Mouse (Mus musculus) hindbrain, postnatal 0 days (tissue): ENCODE results near the gene Castor1. TPM values are rescaled to one million over a fixed set of nuclear protein-coding genes. Genes with fewer than 3 reads are reported as not detected.

Experiments used
- ATAC-seq: fragments of 200-750 bp; cut with Nextera tagmentation; 2 replicates; pipeline ENCODE4 v1.8.0; 2017; ENCODE audit warnings: mild to moderate bottlenecking, moderate TSS enrichment, moderate library complexity
- DNase-seq: peaks from one replicate; pipeline ENCODE4 v3.0.0-alpha.2; 2015; ENCODE audit warnings: low spot score
- H3K27ac ChIP-seq: fragments of 300-500 bp; sonication (generic); 2 replicates; pipeline ENCODE4 v1.5.1; 2014; ENCODE audit warnings: mild to moderate bottlenecking
- H3K27me3 ChIP-seq: fragments of 300-500 bp; sonication (generic); 2 replicates; pipeline ENCODE4 v1.6.1; 2014; ENCODE audit warnings: low read length, mixed read lengths; ENCODE audit not compliant: insufficient read depth
- H3K36me3 ChIP-seq: fragments of 300-500 bp; sonication (generic); 2 replicates; pipeline ENCODE4 v1.6.1; 2014; ENCODE audit warnings: low read length, mixed read lengths; ENCODE audit not compliant: insufficient read depth
- H3K4me1 ChIP-seq: fragments of 300-500 bp; sonication (generic); 2 replicates; pipeline ENCODE4 v1.6.1; 2014; ENCODE audit warnings: antibody characterized with exemption, low read length, mixed read lengths; ENCODE audit not compliant: insufficient read depth
- H3K4me2 ChIP-seq: fragments of 300-500 bp; sonication (generic); 2 replicates; pipeline ENCODE4 v1.6.1; 2014; ENCODE audit warnings: low read depth, mild to moderate bottlenecking, low read length, moderate library complexity, mixed read lengths
- H3K4me3 ChIP-seq: fragments of 300-500 bp; sonication (generic); 2 replicates; pipeline ENCODE4 v1.5.1; 2014; ENCODE audit warnings: low read length
- H3K9ac ChIP-seq: fragments of 300-500 bp; sonication (generic); replicated peaks from 2 replicates; pipeline ENCODE4 v1.6.1; 2014; ENCODE audit warnings: mild to moderate bottlenecking, low read length, moderate library complexity, mixed read lengths
- H3K9me3 ChIP-seq: fragments of 300-500 bp; sonication (generic); 2 replicates; pipeline ENCODE4 v1.6.1; 2016; ENCODE audit warnings: low read length, mixed read lengths
- CTCF ChIP-seq: IDR thresholded peaks from 2 replicates; pipeline ENCODE4 v1.5.1; 2016; ENCODE audit warnings: antibody characterized with exemption, control low read depth, low read depth
- WGBS: fragments of 180-500 bp; shearing (Covaris S2); extraction: QIAGEN DNeasy Blood & Tissue Kit; methylation state at CpG from one replicate; pipeline ENCODE4 v1.1.7; 2014; 5-methylcytosine and 5-hydroxymethylcytosine counted together
- polyA plus RNA-seq: library from polyadenylated mRNA; unstranded; fragments of >200 nt; fragmentation: Nextera tagmentation; extraction: Ambion mirVana; gene quantifications from 2 replicates; pipeline ENCODE4 v1.2.1, GENCODE M21; 2015
- total RNA-seq: library from RNA; depleted of rRNA; stranded (reverse); fragments of >200 nt; gene quantifications from 2 replicates; pipeline ENCODE4 v1.2.3, GENCODE M21; 2014

Gene Castor1
- total and polyA plus RNA-seq, 2 experiments from 2014 or later: 10.6 to 20.6 TPM

DNA sequence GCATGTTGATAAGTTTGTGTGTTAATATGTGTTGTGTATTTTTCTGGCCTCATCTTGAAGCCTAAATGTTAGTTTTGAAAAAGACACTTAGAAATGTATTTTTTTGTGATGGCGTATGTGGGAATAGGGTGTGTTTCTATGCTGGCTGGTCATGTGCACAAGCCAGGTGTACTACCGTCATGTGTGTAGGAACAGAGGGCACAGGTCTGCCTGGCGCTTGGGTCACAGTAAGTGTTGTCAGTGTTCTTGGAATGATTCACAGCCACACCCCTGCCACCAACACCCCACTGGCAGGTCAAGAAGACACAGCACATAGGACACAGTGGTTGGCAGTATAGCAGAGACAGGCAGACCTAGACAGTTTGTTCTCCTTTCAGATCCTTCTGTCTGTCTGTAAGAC lies 31.1 kb downstream of the Castor1 start:
- Histone ChIP-seq H3K4me2 (no peak overlapping the region), H3K4me1 (no peaks in the 10 kb centered on the region), H3K36me3 (no peaks in the 10 kb centered on the region), H3K4me3 (no peak overlapping the region), H3K9ac (no peak overlapping the region), H3K27me3 (no peaks in the 10 kb centered on the region), H3K9me3 (no peaks in the 10 kb centered on the region), H3K27ac (no peak overlapping the region)
- WGBS: 93% methylated on average over 3 of the region's 3 CpGs
- no peak for DNase-seq
- no peak for TF ChIP-seq CTCF
- no peak for ATAC-seq

- no peak overlapping the region for H3K27ac ChIP-seq
- ATAC-seq: no peak
Measured at GRCm38 (mm10) chr11:4250290-4250689, 32.3 kb downstream of the Castor1 start.

GRCm38 (mm10) chr11:4251376-4251775 lies 33.4 kb downstream of the Castor1 start:
- H3K27ac ChIP-seq: no peak overlapping the region
- H3K27me3 ChIP-seq: no peaks in the 10 kb centered on the region
- no peaks in the 10 kb centered on the region for H3K36me3 ChIP-seq
- no peaks in the 10 kb centered on the region for H3K4me1 ChIP-seq
- TF ChIP-seq CTCF: no peak
- H3K4me3 ChIP-seq: no peak overlapping the region
- H3K4me2 ChIP-seq: no peak overlapping the region
- no peak overlapping the region for H3K9ac ChIP-seq
- no peaks in the 10 kb centered on the region for H3K9me3 ChIP-seq
- WGBS: 75% methylated on average over 3 of the region's 3 CpGs
- DNase-seq (no peak), ATAC-seq (no peak)

More at GRCm38 (mm10) chr11:4250290-4250689, 32.3 kb downstream of the Castor1 start:
- no peak for DNase-seq
- Histone ChIP-seq H3K4me2 (no peak overlapping the region), H3K9me3 (no peaks in the 10 kb centered on the region), H3K27me3 (no peaks in the 10 kb centered on the region), H3K36me3 (no peaks in the 10 kb centered on the region), H3K9ac (no peak overlapping the region), H3K4me3 (no peak overlapping the region), H3K4me1 (no peaks in the 10 kb centered on the region)
- TF ChIP-seq CTCF: no peak
- 70% methylated on average over 7 of the region's 7 CpGs for WGBS

- Histone ChIP-seq H3K27ac (no peak overlapping the region), H3K4me2 (no peak overlapping the region), H3K4me1 (no peaks in the 10 kb centered on the region), H3K4me3 (no peak overlapping the region), H3K9ac (no peak overlapping the region), H3K36me3 (no peaks in the 10 kb centered on the region), H3K27me3 (no peaks in the 10 kb centered on the region), H3K9me3 (no peaks in the 10 kb centered on the region)
- no peak for ATAC-seq
- no peak for DNase-seq
- 70% methylated on average over 2 of the region's 2 CpGs for WGBS
- no peak for TF ChIP-seq CTCF
Measured at GRCm38 (mm10) chr11:4252886-4253285, 34.9 kb downstream of the Castor1 start.

- WGBS: 64% methylated on average over 11 of the region's 11 CpGs
Measured at GRCm38 (mm10) chr11:4256846-4257607, 39.0 kb downstream of the Castor1 start, which contains the start of gene Lif. Gene Lif, plus strand, starts transcription at chr11:4257557.

DNA sequence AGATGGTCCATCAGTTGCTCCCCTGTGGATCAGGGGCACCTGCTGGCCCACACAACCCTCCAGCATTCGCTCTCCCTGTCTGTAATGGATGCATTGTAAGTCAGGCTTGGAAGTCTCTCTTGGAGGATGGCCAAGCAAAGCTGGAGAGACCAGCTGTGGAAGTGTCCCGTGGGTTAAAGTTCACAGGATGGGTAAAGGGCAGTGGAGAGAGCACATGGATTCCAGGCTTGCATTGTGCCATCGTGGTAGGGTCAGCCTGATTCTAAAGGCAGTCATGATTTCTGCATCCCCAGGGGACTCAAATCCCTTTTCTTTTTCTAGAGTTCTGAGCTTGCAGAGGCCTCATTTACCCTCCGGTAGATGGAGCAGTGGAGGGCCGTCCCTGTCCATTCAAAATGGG lies 39.7 kb downstream of the Castor1 start:
- Histone ChIP-seq H3K9ac (no peak overlapping the region), H3K9me3 (no peaks in the 10 kb centered on the region), H3K27ac (no peak overlapping the region), H3K36me3 (no peaks in the 10 kb centered on the region), H3K4me2 (no peak overlapping the region), H3K4me3 (no peak overlapping the region), H3K27me3 (no peaks in the 10 kb centered on the region), H3K4me1 (peaks cover 13% of the 10 kb centered on the region; the same call in 1 of the 2 replicates)
- 59% methylated on average over 5 of the region's 5 CpGs for WGBS
- TF ChIP-seq CTCF: no peak
- ATAC-seq: no peak
- DNase-seq: no peak

More at GRCm38 (mm10) chr11:4256846-4257607, 39.0 kb downstream of the Castor1 start, which contains the start of gene Lif:
- no peak within 1 kb of the TSS; the same call in 1 of the 2 replicates for H3K4me2 ChIP-seq
- no peak within 1 kb of the TSS for H3K4me3 ChIP-seq
- DNase-seq (no peak), ATAC-seq (no peak)
- H3K27me3 ChIP-seq: no peaks in the 10 kb centered on the region
- H3K27ac ChIP-seq: no peak within 1 kb of the TSS
- no peak for TF ChIP-seq CTCF
- H3K4me1 ChIP-seq: peaks cover 11% of the 10 kb centered on the region; the same call in 1 of the 2 replicates
- no peaks in the 10 kb centered on the region for H3K36me3 ChIP-seq
- no peak within 1 kb of the TSS for H3K9ac ChIP-seq
- no peaks in the 10 kb centered on the region for H3K9me3 ChIP-seq

GRCm38 (mm10) chr11:4258657-4259082 lies 40.6 kb downstream of the Castor1 start:
- no peaks in the 10 kb centered on the region for H3K36me3 ChIP-seq
- ATAC-seq (peak; percentile 75), DNase-seq (peak; percentile 83)
- peak overlapping the region; percentile 19; the same call in 1 of the 2 replicates for H3K4me3 ChIP-seq
- H3K27ac ChIP-seq: no peak overlapping the region
- H3K27me3 ChIP-seq: no peaks in the 10 kb centered on the region
- 1% methylated on average over 7 of the region's 7 CpGs for WGBS
- no peak overlapping the region for H3K9ac ChIP-seq
- TF ChIP-seq CTCF: peak; percentile 98
- no peaks in the 10 kb centered on the region for H3K9me3 ChIP-seq
- peak overlapping the region; percentile 56 for H3K4me2 ChIP-seq
- peaks cover 13% of the 10 kb centered on the region; the same call in 1 of the 2 replicates for H3K4me1 ChIP-seq
